Mouse (Mus musculus) liver, postnatal 0 days (tissue): ENCODE measurements around the gene Ncbp3.

Experiments
- CTCF ChIP-seq: sonication (generic); IDR thresholded peaks from 2 replicates; pipeline ENCODE4 v1.5.1; 2016; ENCODE audit warnings: antibody characterized with exemption, low read depth
- EP300 ChIP-seq: IDR thresholded peaks from 2 replicates; pipeline ENCODE4 v1.6.1; 2016; ENCODE audit warnings: antibody characterized with exemption, low read depth, mild to moderate bottlenecking

DNA sequence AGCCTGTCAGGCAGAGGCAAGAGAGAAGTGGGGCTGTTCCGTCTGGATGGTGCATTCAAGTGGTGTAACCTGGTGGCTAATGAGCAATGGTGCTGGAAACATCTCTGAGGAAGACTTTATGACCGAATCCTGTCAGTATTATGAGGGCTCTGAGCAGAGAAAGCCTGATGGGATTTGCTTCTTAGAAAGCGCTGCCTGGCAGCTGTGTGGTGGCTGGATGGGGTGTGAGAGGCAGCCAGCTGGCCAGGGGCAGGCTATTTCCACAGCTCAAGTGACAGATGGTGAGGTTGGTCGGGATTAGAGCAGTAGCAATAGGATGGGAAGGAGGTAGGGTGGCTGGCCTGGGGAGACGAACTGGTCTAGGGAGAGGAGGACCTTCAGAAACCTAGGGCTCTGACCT is 16.0 kb upstream of the Ncbp3 start:
- TF ChIP-seq CTCF (no peak), EP300 (no peak)
